Mouse (Mus musculus): ENCODE results near the gene Ankrd26. TPM values are rescaled to one million over a fixed set of nuclear protein-coding genes. Genes with fewer than 3 reads are reported as not detected.
"Not testable (repeated sequence)": the region's sequence is repeated elsewhere in the genome, so short reads cannot be mapped to it uniquely, and the experiment has no call there.

Ankrd26 gene
- polyA plus RNA-seq, 1 experiment from 2014 or later: 20.5 TPM

- peak overlapping the region; percentile 37 for H3K4me3 ChIP-seq (replicated peaks; ENCODE audit: low read length)
- peaks cover 4% of the 10 kb centered on the region; the same call in 1 of the 2 replicates for H3K27me3 ChIP-seq (replicated peaks; ENCODE audit: control insufficient read depth, insufficient read depth, low read length)
- peak overlapping the region; percentile 62 for H3K4me2 ChIP-seq (ENCODE audit: low read length)
- H3K9me3 ChIP-seq (ENCODE audit: control insufficient read depth, low read length): no peaks in the 10 kb centered on the region
- WGBS: 20% methylated on average over 21 of the region's 21 CpGs
- H3K9ac ChIP-seq (replicated peaks; ENCODE audit: low read depth, low read length): peak overlapping the region; percentile 40
- ATAC-seq: no peak
- H3K4me1 ChIP-seq (replicated peaks; ENCODE audit: control insufficient read depth, insufficient read depth, low read length): peaks cover 10% of the 10 kb centered on the region
- 0 out of 2 replicates have a peak, but pooled peaks cover 2% of the 10 kb centered on the region for H3K36me3 ChIP-seq (ENCODE audit: control insufficient read depth, insufficient read depth)
- no peak overlapping the region for H3K27ac ChIP-seq (ENCODE audit: low read length)
These were observed 30.8 kb upstream of the Ankrd26 start for GRCm38 (mm10) chr6:118592662-118593376.

DNA sequence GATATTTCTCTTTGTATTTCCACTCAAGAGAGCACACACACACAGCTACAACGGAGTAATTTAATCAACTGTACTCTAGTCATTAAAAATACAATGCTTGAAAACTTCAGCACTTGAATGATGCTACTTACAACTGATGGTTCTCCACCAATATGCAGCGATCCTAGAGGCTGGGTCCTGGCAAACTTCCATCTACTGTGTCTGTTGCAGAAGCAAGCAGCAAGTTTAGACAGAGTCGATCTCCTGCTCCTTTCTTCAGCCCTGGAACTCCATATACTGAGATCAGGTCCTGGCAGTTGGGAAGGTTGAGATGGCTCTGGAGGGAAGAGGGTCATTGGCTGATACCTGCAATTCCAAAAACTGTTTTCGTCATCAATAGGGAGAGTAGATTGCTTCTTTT lies 16.7 kb upstream of the Ankrd26 start:
- 75% methylated on average over 4 of the region's 4 CpGs for WGBS
- not testable (repeated sequence) for H3K36me3 ChIP-seq (ENCODE audit: control insufficient read depth, insufficient read depth); H3K4me3 ChIP-seq (replicated peaks; ENCODE audit: low read length); ATAC-seq; H3K4me2 ChIP-seq (ENCODE audit: low read length); H3K9me3 ChIP-seq (ENCODE audit: control insufficient read depth, low read length); H3K9ac ChIP-seq (replicated peaks; ENCODE audit: low read depth, low read length); H3K27ac ChIP-seq (ENCODE audit: low read length); H3K27me3 ChIP-seq (replicated peaks; ENCODE audit: control insufficient read depth, insufficient read depth, low read length); H3K4me1 ChIP-seq (replicated peaks; ENCODE audit: control insufficient read depth, insufficient read depth, low read length)

GRCm38 (mm10) chr6:118574351-118574750 lies 12.3 kb upstream of the Ankrd26 start:
- Histone ChIP-seq H3K9ac (replicated peaks; ENCODE audit: low read depth, low read length) (no peak overlapping the region), H3K9me3 (ENCODE audit: control insufficient read depth, low read length) (no peaks in the 10 kb centered on the region), H3K27ac (ENCODE audit: low read length) (no peak overlapping the region), H3K36me3 (ENCODE audit: control insufficient read depth, insufficient read depth) (no peaks in the 10 kb centered on the region), H3K4me2 (ENCODE audit: low read length) (no peak overlapping the region), H3K4me1 (replicated peaks; ENCODE audit: control insufficient read depth, insufficient read depth, low read length) (no peaks in the 10 kb centered on the region), H3K27me3 (replicated peaks; ENCODE audit: control insufficient read depth, insufficient read depth, low read length) (no peaks in the 10 kb centered on the region), H3K4me3 (replicated peaks; ENCODE audit: low read length) (no peak overlapping the region)
- WGBS: 62% methylated on average over 6 of the region's 6 CpGs
- peak; percentile 71; the same call in 1 of the 2 replicates for ATAC-seq

DNA sequence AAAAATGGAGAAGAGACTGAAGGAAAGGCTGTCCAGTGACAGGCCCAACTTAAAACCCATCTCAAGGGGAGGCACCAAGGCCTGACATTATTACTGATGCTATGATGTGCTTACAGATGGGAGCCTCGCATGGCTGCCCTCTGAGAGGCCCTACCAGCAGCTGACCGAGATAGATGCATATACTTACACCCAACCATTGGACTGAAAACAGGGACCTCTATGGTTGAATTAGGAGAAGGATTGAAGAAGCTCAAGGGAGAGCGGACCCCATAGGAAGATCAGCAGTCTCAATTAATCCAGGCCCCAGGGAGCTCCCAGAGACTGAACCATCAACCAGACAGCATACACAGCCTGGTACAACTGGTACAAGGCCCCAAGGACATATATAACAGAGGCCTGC lies 5.8 kb upstream of the Ankrd26 start:
- no peak overlapping the region for H3K9ac ChIP-seq (replicated peaks; ENCODE audit: low read depth, low read length)
- no peaks in the 10 kb centered on the region for H3K36me3 ChIP-seq (ENCODE audit: control insufficient read depth, insufficient read depth)
- 92% methylated on average over 3 of the region's 3 CpGs for WGBS
- no peak overlapping the region for H3K4me3 ChIP-seq (replicated peaks; ENCODE audit: low read length)
- H3K9me3 ChIP-seq (ENCODE audit: control insufficient read depth, low read length): no peaks in the 10 kb centered on the region
- peaks cover 11% of the 10 kb centered on the region for H3K4me1 ChIP-seq (replicated peaks; ENCODE audit: control insufficient read depth, insufficient read depth, low read length)
- no peak for ATAC-seq
- H3K27me3 ChIP-seq (replicated peaks; ENCODE audit: control insufficient read depth, insufficient read depth, low read length): no peaks in the 10 kb centered on the region
- no peak overlapping the region for H3K4me2 ChIP-seq (ENCODE audit: low read length)
- no peak overlapping the region for H3K27ac ChIP-seq (ENCODE audit: low read length)

DNA sequence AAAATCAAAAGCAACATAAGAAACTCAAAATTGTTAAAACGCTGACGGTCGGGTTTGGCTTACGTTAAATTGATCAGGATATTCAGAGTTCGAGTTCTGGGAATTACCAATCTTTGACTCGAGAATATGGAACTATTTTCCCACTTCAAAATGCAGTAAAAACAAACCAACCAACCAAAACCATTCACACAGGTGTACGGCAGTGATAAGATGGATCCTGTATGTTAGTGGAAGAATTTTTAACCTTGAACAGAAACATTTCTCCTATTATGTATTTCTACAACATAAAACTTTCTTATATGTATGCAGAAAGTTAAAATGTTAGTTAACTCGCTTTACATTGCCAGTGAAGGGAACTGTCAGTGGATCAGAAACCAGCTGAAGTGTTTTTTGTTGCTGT lies 801 bp downstream of the Ankrd26 start:
- H3K27ac ChIP-seq (ENCODE audit: low read length): no peak overlapping the region
- H3K36me3 ChIP-seq (ENCODE audit: control insufficient read depth, insufficient read depth): peaks cover 13% of the 10 kb centered on the region
- H3K4me1 ChIP-seq (replicated peaks; ENCODE audit: control insufficient read depth, insufficient read depth, low read length): peaks cover 31% of the 10 kb centered on the region
- H3K9me3 ChIP-seq (ENCODE audit: control insufficient read depth, low read length): no peaks in the 10 kb centered on the region
- 83% methylated on average over 8 of the region's 8 CpGs for WGBS
- H3K4me3 ChIP-seq (replicated peaks; ENCODE audit: low read length): peak overlapping the region; percentile 57
- H3K27me3 ChIP-seq (replicated peaks; ENCODE audit: control insufficient read depth, insufficient read depth, low read length): no peaks in the 10 kb centered on the region
- no peak for ATAC-seq
- peak overlapping the region; percentile 97 for H3K4me2 ChIP-seq (ENCODE audit: low read length)
- H3K9ac ChIP-seq (replicated peaks; ENCODE audit: low read depth, low read length): peak overlapping the region; percentile 70

- Histone ChIP-seq H3K36me3 (ENCODE audit: control insufficient read depth, insufficient read depth) (peaks cover 18% of the 10 kb centered on the region), H3K4me1 (replicated peaks; ENCODE audit: control insufficient read depth, insufficient read depth, low read length) (no peaks in the 10 kb centered on the region), H3K27me3 (replicated peaks; ENCODE audit: control insufficient read depth, insufficient read depth, low read length) (no peaks in the 10 kb centered on the region), H3K9me3 (ENCODE audit: control insufficient read depth, low read length) (no peaks in the 10 kb centered on the region), H3K9ac (replicated peaks; ENCODE audit: low read depth, low read length) (no peak overlapping the region), H3K27ac (ENCODE audit: low read length) (no peak overlapping the region), H3K4me3 (replicated peaks; ENCODE audit: low read length) (no peak overlapping the region), H3K4me2 (ENCODE audit: low read length) (no peak overlapping the region)
- no peak for ATAC-seq
- 96% methylated on average over 4 of the region's 4 CpGs for WGBS
These were observed 23.4 kb downstream of the Ankrd26 start for GRCm38 (mm10) chr6:118538627-118539026.

DNA sequence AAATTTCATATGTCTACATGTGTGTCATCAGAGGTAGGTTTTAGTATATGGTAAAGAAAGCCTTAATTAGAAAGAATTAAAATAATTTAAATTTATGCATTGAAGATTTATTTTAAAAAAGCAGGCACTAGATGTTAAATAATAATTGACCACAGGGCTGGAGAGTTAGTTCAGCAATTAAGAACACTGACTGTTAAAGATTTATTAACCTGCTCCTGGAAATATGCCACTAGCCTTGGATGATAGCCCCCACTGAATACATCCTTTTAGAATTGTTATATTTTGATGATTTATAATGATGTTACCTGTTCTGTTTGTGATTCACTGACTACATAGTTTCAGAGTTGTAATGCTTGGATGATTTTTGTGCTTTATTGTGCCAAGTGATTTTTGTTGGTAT lies 24.8 kb downstream of the Ankrd26 start:
- not testable (repeated sequence) for H3K27ac ChIP-seq (ENCODE audit: low read length); ATAC-seq; H3K4me3 ChIP-seq (replicated peaks; ENCODE audit: low read length); H3K4me1 ChIP-seq (replicated peaks; ENCODE audit: control insufficient read depth, insufficient read depth, low read length); H3K27me3 ChIP-seq (replicated peaks; ENCODE audit: control insufficient read depth, insufficient read depth, low read length); H3K9ac ChIP-seq (replicated peaks; ENCODE audit: low read depth, low read length); H3K9me3 ChIP-seq (ENCODE audit: control insufficient read depth, low read length); H3K4me2 ChIP-seq (ENCODE audit: low read length)
- H3K36me3 ChIP-seq (ENCODE audit: control insufficient read depth, insufficient read depth): peaks cover 23% of the 10 kb centered on the region

- 91% methylated on average over 10 of the region's 10 CpGs for WGBS
- Histone ChIP-seq H3K36me3 (ENCODE audit: control insufficient read depth, insufficient read depth) (peaks cover 37% of the 10 kb centered on the region), H3K27me3 (replicated peaks; ENCODE audit: control insufficient read depth, insufficient read depth, low read length) (no peaks in the 10 kb centered on the region), H3K4me3 (replicated peaks; ENCODE audit: low read length) (no peak overlapping the region), H3K9me3 (ENCODE audit: control insufficient read depth, low read length) (no peaks in the 10 kb centered on the region), H3K27ac (ENCODE audit: low read length) (no peak overlapping the region), H3K4me2 (ENCODE audit: low read length) (no peak overlapping the region), H3K4me1 (replicated peaks; ENCODE audit: control insufficient read depth, insufficient read depth, low read length) (no peaks in the 10 kb centered on the region), H3K9ac (replicated peaks; ENCODE audit: low read depth, low read length) (no peak overlapping the region)
- ATAC-seq: no peak
These were observed 26.7 kb downstream of the Ankrd26 start for GRCm38 (mm10) chr6:118535321-118535720.

DNA sequence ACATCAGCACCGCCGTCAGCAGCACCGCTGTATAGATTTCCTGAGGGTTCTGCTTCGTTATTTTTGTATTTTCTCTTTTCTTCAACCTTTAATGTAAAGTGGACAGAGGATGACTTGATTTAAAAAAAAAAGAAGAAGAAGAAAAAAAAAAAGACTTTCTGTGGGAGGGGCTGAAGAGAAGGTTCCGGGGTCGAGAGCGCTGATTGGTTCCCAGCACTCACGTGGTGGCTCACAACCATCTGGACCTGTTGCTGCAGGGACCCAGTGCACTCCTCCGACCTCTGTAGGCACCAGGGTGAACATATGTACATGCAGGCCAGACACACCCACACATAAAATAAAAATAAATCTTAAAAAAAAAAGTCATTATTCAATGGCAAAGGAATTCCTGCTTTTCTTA lies 28.6 kb downstream of the Ankrd26 start:
- Histone ChIP-seq H3K4me2 (ENCODE audit: low read length) (no peak overlapping the region), H3K9ac (replicated peaks; ENCODE audit: low read depth, low read length) (no peak overlapping the region), H3K27me3 (replicated peaks; ENCODE audit: control insufficient read depth, insufficient read depth, low read length) (no peaks in the 10 kb centered on the region), H3K9me3 (ENCODE audit: control insufficient read depth, low read length) (no peaks in the 10 kb centered on the region), H3K36me3 (ENCODE audit: control insufficient read depth, insufficient read depth) (peaks cover 40% of the 10 kb centered on the region), H3K4me3 (replicated peaks; ENCODE audit: low read length) (no peak overlapping the region), H3K4me1 (replicated peaks; ENCODE audit: control insufficient read depth, insufficient read depth, low read length) (no peaks in the 10 kb centered on the region), H3K27ac (ENCODE audit: low read length) (no peak overlapping the region)
- WGBS: 90% methylated on average over 9 of the region's 9 CpGs
- no peak for ATAC-seq

- Histone ChIP-seq H3K4me1 (replicated peaks; ENCODE audit: control insufficient read depth, insufficient read depth, low read length) (no peaks in the 10 kb centered on the region), H3K27ac (ENCODE audit: low read length) (no peak overlapping the region), H3K27me3 (replicated peaks; ENCODE audit: control insufficient read depth, insufficient read depth, low read length) (no peaks in the 10 kb centered on the region), H3K36me3 (ENCODE audit: control insufficient read depth, insufficient read depth) (peaks cover 23% of the 10 kb centered on the region), H3K4me3 (replicated peaks; ENCODE audit: low read length) (no peak overlapping the region), H3K9me3 (ENCODE audit: control insufficient read depth, low read length) (no peaks in the 10 kb centered on the region), H3K4me2 (ENCODE audit: low read length) (no peak overlapping the region), H3K9ac (replicated peaks; ENCODE audit: low read depth, low read length) (no peak overlapping the region)
- ATAC-seq: no peak
- WGBS: 94% methylated on average over 7 of the region's 7 CpGs
These were observed 41.4 kb downstream of the Ankrd26 start for GRCm38 (mm10) chr6:118520668-118521067.

All from forebrain, embryonic 16.5 days (tissue).